Mouse (Mus musculus) gastrocnemius, postnatal 4 days (tissue): ENCODE results near the gene Pmm2. TPM values are rescaled to one million over a fixed set of nuclear protein-coding genes. Genes with fewer than 3 reads are reported as not detected.

Source experiments
- DNase-seq, 2 experiments: peaks; one replicate each; pipeline ENCODE4 v3.0.0; 2021 to 2022; ENCODE audit warnings: low spot score in 2 of 2, mixed read lengths in 2 of 2
- long read RNA-seq, 2 experiments: library from polyadenylated mRNA; stranded (forward); transcript quantifications; one replicate each; pipeline ENCODE4 v2.0.0; 2021
- total RNA-seq, 2 experiments: library from RNA; stranded (reverse); gene quantifications; 2 replicates each; pipeline ENCODE4 v1.2.3; 2021

Pmm2 gene
- total RNA-seq, result 10 to 100 TPM; 33.6 to 34.3 TPM
- long read RNA-seq, experiment 1, transcript Pmm2-201 (9 exons, 1,842 nt), result major isoform, 17 of 28 reads
- long read RNA-seq, experiment 1, partial matches to known transcripts, result 3 of 28 reads
- long read RNA-seq, experiment 1, other reads (novel, unspliced or antisense), result 5 of 28 reads
- long read RNA-seq, experiment 2, transcript Pmm2-201 (9 exons, 1,842 nt), result major isoform, 23 of 28 reads
- long read RNA-seq, experiment 2, partial matches to known transcripts, result 3 of 28 reads
- long read RNA-seq, experiment 2, other reads (novel, unspliced or antisense), result 2 of 28 reads

DNA sequence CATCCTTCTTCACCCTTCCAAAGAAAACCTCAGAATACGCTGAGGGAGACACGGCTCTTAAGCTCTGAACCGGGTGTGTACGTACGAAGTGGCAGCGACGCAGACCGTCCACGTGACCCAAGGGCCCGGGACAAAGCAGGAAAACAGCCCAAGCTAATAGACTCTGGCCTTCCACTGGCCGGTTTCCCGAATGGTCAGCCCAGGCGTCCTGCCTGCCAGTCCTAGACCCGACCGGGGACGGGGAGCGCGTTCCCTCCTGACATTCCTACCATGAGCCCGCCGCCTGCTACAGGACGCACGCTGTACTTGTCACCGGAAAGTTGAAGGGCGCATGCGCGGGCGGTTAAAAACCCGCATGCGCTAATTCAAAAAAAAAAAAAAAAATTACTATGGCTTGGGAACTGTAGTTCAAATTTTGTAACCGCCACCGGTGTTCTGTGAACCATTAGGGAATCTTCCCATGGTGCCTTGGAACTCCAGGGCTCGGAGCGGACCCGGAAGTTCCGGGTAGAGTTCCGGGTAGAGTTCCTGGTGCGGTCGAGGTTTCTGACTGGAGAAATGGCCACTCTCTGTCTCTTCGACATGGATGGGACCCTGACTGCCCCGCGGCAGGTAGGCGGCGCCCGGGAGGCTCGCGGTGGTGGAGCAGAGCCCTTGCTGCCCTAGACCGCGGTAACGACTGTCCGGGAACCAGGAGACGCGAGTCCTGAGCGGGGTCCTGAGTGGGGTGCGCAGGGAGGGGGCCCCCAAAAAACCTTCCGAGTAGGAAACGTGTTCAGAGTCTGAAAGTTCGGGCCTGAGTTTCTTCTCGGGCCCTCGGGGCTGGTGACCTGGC is at the start of gene Pmm2, which contains the start of gene Tmem186:
Gene Pmm2 (plus strand): TSS at position 458 of the 835 bp plus-strand sequence.
Gene Tmem186 (minus strand): TSS at position 496 of the 835 bp plus-strand sequence.
- peak; percentile 49 to 83 for DNase-seq

DNA sequence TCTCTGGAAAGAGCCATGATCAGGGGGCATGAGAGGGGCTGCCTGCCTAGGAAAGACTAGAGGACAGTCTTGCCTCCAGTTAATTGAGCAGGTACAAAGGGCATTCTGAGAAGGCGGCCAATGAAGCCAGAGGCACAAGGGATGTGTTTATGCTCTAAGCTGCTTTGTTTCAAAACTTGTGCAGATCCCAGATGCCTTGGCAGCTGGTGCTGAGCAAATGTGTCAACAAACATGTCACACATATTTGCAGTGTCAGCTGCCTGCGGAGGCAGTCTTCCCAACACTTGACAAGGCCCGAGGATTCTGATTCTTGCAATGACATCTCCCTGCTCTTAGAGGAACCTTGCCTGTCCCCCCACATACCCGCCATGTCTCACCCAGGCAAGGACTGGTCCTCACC is 42.1 kb upstream of the Pmm2 start:
- DNase-seq, result no peak

DNA sequence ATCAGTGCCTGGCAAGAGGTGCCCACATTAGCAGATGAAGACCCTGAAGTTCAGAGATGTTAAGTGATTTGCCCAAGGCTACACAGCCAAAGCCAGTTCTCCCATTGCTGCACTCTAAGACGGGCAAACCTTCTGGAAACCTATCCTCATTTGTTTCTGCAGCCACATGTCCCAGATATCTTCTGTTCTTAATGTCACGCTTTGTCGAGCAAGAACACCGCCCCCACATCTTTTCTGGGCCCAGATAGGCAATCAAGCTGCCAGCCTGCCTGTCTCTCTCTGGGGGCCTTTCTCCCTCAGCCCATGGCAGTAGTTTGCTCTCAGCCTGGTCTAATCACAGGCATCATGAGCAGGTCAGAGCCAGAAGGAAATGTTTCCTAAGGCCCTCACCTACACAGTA is 41.1 kb upstream of the Pmm2 start:
- no peak for DNase-seq

DNA sequence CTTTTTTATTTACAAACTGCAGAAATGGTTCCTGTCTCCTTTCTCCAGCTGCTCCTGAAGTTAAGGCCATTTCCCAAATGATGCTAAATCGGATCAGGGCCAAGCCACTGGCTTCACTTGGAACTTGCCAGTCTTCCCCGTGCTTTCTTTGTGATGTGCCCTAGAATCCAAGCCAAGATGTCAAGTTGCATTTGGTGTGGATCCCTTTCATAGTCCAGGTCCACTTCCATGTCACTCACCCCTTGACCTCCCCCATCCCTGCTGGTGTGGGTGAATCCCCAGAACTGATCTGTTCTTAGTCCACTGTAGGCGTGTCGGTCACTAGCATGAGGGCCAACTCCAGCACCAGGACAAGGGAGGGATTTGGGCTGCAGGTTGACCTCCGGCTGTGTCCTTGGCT is 40.0 kb upstream of the Pmm2 start:
- DNase-seq, result no peak

DNA sequence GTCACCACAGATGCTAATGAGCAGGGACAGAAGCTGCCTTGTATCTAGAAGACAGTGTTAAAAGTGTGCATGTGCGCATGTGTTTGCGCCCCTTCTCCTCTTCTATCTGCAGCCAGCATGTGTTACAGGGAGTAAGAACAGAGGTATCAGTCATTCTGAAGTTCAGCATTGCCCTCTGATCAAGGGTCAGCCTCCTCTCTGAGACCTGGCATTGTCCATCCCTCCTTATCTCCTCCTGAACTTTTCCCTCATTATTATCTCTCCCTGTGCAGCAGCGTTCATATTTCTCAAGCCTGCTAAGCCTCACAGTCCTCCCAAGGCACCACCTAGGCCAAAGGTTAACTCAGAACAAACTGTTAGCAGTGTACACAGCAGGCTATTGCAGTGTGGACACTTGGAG is 33.7 kb upstream of the Pmm2 start:
- no peak for DNase-seq

DNA sequence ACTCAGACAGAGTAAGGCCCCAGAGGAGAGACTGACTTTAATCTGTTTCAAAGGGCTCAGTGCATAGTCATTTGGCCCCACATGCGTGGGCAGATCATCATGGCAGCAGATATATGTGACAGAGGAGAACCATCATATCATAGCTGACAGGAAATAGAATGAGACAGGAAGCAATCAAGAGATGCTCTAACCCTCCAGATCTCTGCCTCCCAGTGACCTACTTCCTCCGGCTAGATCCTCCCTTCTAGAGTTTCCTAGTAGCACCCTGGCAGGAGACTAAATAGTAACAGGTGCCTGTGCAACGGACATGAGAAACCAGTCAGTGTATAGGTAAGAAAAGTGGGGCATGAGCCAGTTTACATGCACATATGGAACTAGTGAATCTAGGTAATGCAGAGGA is 27.1 kb upstream of the Pmm2 start:
- no peak for DNase-seq

DNA sequence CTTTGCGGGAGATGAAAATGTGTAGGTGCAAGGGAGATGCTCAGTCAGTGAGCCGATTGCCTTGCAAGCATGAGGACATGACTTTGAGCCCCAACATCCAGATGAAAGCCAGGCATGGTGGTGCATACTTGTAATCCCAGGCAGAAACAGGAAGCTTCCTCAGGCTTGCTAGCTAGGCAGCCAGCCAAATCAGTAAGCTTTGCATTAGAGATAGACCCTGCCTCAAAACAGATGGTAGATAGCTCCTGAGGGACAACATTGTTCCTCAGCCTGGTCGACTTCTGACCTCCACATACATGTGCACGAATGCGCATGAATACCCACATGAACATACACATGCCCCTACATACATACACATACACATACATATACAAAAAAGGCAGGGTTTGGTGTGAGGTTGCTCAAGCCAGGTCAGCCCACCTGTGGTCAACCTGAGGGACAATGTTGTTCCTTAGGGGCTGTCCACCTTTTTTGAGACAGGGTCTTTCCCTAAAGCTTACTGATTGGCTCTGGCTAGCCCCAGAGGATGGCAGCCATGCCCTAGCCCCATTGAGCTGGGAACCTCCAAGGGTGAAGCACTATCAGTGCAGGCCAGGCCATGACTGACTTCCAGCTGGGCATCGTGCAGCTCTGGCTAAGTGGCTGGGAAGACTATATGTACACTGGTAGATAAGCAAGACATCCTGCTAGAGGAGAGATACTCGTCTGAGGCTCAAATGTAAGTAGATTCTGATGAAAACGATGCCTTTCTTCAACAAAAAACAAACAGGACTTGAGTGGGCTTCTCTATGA is 25.1 kb upstream of the Pmm2 start:
- no peak for DNase-seq

DNA sequence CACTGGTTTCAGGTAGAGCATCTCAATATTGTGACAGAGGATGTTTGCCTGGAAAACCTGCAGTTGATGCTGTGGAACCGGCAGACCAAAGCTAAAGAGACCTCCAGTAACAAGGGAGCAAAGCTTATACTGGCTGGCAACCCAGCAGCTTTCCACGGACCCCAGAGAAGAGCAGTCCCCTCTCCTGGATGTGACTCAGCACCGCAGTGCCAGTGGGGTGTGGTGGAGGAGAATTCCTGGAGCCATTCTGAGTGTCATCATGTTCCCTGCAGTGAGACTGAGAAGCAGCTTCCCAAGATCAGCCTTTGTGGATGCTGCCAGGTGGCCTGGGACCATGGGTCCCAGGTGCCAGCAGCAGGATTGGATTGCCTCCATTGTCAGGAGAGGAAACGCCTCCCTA is 24.4 kb upstream of the Pmm2 start:
- DNase-seq, result no peak

DNA sequence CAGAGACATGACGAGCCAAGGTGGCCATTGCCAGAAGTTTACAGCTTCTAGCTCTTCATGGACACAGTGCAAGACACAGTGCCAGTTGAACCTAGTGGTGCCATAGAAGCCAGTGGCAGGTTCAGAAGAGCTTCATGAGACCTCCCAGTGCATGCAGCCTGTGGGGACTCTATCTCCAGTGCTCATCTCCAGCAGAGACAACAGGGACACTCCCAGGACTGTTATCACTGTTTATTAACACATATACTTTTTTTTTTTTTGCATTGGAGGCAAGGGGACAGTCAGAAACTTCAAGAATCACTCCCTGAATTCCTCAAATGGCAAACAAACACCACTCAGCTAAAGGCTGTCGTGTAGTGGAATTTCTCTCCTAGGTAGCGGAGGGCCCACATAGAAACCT is 24.0 kb upstream of the Pmm2 start:
- no peak for DNase-seq

DNA sequence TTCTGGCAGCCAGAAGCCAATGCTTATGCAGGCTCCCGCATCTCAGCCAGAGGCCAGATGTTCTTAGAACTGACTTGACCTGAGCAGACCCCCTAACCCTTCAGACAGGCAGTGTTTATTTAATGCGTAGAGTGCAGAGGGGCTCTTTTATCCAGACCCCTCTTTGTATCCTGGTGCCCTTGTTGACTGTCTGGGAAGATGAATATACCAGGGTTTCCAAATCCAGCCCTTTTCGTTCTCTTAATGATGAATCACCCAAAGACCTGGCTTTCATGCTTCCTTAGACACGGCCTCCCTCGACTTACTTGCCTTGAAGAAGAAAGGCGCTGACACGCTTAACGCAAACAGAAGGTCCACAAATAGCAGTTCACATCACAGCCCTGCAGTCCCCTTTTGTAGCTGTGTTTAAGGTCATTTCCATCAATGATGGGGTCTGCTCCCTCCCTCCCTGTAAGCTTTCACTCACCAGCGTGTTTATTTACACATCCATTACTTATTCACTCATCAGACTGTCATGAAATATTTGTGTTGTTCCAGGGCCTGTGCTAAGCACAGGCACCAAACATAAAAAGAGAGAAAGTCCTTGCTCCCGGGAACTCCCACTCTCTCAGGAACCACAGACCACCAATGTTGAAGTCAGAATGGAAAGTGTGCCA is 17.7 kb upstream of the Pmm2 start:
- no peak for DNase-seq

DNA sequence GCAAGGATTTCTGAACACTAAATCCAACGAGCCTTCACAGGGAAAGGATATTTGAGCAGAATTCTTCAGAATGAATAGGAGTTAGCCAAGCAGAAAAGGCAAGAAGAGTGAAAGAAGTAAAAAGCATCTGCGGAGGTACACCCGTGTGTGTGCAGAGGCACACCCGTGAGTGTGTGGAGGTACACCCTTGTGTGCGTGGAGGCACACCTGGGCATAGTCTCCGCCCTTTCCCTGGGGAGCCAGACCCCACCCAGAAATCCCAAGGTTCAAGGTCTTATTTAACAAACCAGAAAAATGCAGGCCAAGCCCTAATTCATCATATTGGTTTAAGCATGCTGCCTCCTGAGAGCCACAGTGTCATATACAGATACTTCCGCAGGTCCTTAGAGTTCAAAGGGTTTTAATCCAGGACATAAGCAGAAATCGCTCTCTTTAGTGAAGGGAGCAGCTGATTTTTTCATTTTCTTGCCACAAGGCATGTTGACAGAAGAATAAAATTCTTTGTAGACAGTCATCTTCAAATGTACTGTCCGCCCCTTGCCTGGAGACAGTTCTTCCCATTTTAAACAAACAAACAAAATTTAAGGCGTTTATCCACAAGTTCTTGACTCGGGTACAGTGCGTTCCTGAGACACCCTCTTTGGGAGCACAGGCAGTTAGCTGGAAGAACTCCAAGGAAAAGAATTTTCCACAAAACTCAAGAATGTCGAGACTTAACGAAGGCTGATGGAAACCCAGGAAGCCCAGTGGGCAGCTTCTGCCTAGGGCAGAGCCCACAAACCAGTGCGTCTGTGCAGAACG is 17.0 kb upstream of the Pmm2 start:
- DNase-seq, result no peak

DNA sequence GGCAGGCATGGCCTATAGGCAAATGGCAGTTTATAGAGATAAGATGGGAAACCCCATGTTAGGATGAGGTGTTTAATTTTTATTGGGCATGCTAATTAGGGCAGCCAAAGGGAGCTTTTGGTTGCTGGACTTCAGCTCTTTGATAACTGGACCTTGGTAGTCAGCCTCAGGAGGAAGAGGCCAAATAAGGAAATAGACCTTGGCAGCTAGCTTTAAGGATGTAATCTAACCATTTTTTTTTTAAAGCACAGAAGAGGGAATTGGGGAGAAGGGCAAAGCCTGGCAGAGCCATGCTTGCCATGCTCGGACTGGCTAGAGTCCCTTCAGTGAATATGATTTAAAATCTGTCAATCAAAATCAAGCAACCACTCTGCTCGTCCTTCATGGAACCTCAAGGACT is 7.1 kb upstream of the Pmm2 start:
- no peak for DNase-seq

DNA sequence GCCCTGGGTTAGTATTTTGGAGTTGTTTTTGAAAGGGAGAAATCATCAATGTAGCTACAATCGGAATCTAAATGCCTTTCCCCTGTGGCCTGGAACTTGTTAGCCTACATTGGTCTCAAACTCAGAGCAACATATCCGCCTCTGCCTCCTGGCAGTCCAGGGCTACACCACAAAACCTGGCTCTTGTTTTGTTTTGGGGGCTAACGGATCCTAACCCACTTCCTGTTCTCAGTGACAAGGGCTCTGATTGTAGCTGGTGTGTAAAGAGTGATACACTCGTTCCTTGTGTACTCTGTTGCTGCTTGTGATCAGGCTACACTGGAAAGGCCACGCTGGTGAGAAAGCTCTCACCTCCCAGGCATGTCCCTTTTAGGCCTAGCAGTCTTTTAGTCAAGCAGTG is 6.0 kb upstream of the Pmm2 start:
- DNase-seq, result no peak

DNA sequence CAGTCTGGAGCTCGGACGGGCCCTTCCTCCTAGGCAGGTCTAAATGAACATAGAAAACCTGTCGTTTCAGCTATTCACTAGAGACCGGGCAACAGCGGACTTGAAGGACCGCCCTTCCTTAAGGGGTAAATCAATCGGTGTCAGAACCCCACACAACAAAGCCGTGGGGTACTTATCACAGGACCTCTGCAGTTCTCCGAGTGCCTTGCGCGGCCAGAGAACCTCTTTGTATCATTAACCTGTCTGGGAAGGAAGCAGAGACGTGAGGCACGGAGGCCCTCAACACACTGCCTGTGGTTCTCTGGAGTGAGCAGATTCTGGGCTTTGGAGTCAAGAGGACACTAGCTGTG is 632 bp upstream of the Pmm2 start:
- no peak for DNase-seq

DNA sequence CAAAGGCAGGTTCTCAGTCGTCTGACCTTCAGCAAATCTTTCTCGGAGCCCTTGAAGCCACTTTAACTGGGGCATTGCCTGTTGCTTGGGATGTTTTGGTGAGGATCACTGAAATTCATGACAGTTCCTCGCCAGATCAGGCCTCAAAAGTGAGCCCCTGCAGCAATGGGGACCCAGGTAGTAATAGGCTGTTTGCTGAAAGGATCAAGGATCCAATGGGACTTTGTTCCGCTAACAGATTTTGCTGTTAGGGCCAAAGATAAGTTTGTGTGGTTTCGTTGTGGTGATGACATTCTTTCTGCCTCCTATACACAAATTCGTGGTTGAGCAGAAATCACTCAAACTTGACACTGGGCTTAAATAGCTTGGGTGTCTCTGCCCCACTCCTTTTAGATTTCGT is 657 bp downstream of the Pmm2 start:
- DNase-seq, result no peak

DNA sequence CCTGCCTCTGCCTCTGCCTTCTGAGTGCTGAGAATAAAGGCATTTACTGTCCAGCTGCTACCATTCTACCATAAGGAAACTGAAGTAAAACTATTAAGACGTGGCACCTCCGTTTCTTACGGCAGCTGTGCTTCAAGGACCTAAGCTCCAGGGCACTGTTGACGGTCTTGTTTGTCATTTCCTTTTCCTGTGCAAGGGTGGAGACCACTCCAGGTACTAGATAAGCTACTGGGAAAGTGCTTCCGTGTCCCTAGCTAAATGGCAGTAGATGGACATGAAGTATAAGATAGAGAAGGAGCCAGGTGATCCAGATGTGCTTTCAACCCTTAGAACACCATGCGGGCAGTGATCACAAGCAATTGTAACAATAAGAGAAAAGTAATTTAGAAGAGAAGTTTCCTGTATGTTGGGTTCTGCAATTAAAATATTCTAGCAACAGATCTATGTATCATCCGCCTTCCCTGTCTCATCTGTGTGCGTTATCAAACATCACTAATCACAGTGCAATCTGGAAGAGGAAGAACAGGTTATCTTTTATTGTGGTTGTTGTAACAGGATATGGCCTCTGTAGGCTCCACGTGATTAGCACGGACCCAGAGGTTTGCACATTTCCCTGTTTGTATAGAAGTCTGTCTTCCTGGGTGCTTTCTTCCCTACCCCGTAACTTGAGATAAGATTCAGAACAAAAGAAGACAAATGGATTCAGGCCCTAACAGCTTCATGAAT is 2.2 kb downstream of the Pmm2 start:
- DNase-seq, result no peak

DNA sequence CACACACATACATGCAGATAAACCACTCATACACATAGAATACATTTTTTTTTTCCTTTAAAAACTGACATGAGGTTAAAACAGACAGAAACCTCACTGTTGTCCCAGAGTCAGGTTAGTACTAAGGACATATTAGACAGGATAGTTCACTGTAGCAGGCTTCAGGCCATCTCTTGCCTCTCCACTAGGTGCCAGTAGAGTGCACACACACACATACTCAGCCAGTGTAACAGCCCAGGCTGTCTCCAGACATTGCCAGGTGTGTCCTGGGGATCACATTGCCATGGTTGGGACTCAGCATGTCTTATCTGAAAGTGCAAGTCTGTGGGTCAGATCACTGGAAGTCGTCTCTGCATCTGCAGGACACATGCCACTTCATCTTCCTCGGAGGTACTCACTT is 6.4 kb downstream of the Pmm2 start:
- no peak for DNase-seq

DNA sequence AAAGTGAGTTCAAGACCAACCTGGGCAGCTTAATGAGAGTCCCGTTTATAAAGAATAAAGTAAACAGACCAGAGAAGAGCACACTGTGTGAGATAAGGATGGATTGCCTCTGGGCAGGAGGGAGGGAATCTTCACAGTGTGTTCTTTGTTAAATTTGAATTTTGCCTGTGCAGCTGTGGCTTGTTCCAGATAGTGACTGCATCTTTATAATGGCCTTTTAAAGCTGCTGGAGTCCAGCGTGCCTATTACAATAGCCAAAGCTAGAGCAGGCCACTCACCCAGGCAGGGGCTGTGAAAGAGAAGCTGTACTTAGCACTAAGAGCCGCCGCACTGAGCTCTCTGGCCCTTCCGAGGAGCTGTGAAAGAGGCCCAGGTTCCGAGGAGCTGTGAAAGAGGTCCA is 8.1 kb downstream of the Pmm2 start:
- DNase-seq, result no peak

DNA sequence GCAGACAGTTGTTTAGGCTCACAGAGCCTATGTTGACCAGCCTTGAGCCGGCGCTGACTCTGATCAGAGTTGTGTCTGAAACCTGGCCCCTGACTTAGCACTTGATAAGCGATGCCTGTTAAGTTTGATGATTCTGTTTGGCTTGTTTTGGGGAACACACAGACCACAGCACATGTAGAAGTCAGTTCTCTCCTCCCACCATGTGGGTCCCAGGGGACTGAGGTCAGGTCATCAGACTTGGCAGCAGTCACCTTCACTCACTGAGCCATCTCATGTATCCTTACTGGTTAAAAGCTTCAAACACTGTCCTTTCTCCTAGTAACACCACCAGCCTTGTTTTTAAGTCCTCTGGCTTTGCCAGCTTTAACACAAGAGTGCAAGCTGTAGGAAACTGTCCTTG is 12.5 kb downstream of the Pmm2 start:
- no peak for DNase-seq

DNA sequence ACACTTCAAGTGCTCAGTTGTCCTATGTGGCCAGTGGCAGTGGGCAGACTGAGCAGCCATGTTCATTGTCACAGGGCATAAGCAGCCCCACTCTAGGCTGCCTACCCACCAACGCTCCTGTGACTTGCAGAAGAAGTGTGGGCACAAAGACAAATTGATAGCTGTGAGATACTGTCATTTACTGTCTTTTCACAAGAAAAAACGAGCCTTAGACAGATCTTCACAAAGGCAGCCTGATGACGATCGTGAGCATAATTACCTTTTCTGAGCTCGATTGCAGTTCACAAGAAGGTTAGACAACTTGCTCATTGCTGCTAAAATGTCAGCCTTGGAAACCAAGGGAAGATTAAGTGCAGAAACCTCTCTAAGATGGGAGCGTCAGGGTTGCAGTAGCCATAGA is 17.6 kb downstream of the Pmm2 start:
- DNase-seq, result no peak
